Mouse (Mus musculus) heart, postnatal 0 days (tissue): ENCODE measurements around the gene Daam1.

ENCODE experiments used
- CTCF ChIP-seq: IDR thresholded peaks from 2 replicates; pipeline ENCODE4 v1.5.1; 2016; ENCODE audit warnings: antibody characterized with exemption, control low read depth, low read depth
- EP300 ChIP-seq: IDR thresholded peaks from 2 replicates; pipeline ENCODE4 v1.6.1; 2016; ENCODE audit warnings: antibody characterized with exemption, low read depth

DNA sequence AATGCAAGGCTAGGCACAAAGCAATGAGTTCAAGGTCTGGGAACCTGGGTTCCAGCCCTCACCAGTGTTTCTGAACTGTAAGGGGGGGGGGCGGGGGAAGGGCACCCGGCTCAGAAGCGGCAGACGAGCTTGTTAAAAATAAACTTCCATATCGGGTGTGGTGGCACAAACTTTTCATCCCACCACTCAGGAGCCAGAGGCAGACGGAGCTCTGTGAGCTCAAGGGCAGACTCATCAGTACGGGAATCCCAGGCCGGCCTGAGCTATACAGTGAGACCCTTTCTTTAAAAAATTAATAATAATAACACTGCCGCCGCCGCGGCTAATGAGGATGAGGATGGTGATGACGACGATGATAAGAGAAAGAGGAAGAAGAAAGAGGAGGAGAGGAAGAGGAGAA lies 18.3 kb upstream of the Daam1 start:
- no peak for TF ChIP-seq CTCF
- no peak for TF ChIP-seq EP300
